Mouse (Mus musculus) heart, postnatal 0 days (tissue): Measurements from ENCODE around the gene Tfdp2.

Experiments
- CTCF ChIP-seq: IDR thresholded peaks from 2 replicates; pipeline ENCODE4 v1.5.1; 2016; ENCODE audit warnings: antibody characterized with exemption, control low read depth, low read depth
- EP300 ChIP-seq: IDR thresholded peaks from 2 replicates; pipeline ENCODE4 v1.6.1; 2016; ENCODE audit warnings: antibody characterized with exemption, low read depth

- TF ChIP-seq CTCF: no peak
- TF ChIP-seq EP300: no peak
Measured at GRCm38 (mm10) chr9:96322411-96323152, 126.5 kb downstream of the Tfdp2 start.
